Mouse (Mus musculus) MEL (cell line): ENCODE data around the gene Ust. TPM values are rescaled to one million over a fixed set of nuclear protein-coding genes. Genes with fewer than 3 reads are reported as not detected.

Experiments
- DNase-seq: peaks from one replicate; pipeline ENCODE4 v3.0.0; 2011; ENCODE audit warnings: low read depth, low spot score
- H3K27ac ChIP-seq: 2 replicates; pipeline ENCODE4 v1.5.1; 2012; ENCODE audit warnings: low read depth, mild to moderate bottlenecking, control low read depth, low read length, moderate library complexity; ENCODE audit not compliant: control insufficient read depth
- H3K27me3 ChIP-seq, 2 experiments: fragments of 150-350 bp in 1 of 2; sonication (generic) in 1 of 2; 2 replicates each; pipeline ENCODE4 v1.6.1; 2012; ENCODE audit warnings: low read length in 2 of 2, mild to moderate bottlenecking in 2 of 2, improper control_type of control experiment in 1 of 2, moderate library complexity in 1 of 2; ENCODE audit not compliant: insufficient read depth in 2 of 2, control insufficient read depth in 1 of 2
- H3K36me3 ChIP-seq, 2 experiments: 2 replicates each; pipeline ENCODE4 v1.6.1; 2012 to 2014; ENCODE audit warnings: low read length in 2 of 2, improper control_type of control experiment in 1 of 2, inconsistent platforms in 1 of 2, mild to moderate bottlenecking in 1 of 2; ENCODE audit not compliant: insufficient read depth in 2 of 2, control insufficient read depth in 1 of 2
- H3K4me1 ChIP-seq, 2 experiments: fragments of 150-350 bp in 1 of 2; sonication (generic) in 1 of 2; 2 replicates each; pipeline ENCODE4 v1.6.1; 2012; ENCODE audit warnings: low read length in 2 of 2, improper control_type of control experiment in 1 of 2, mild to moderate bottlenecking in 1 of 2; ENCODE audit not compliant: insufficient read depth in 2 of 2, control insufficient read depth in 1 of 2
- H3K4me3 ChIP-seq, 2 experiments: fragments of 150-350 bp in 1 of 2; sonication (generic) in 1 of 2; 2 replicates each; pipeline ENCODE4 v1.5.1; 2012; ENCODE audit warnings: low read depth in 2 of 2, low read length in 2 of 2, mild to moderate bottlenecking in 2 of 2, moderate library complexity in 2 of 2, control low read depth in 1 of 2, improper control_type of control experiment in 1 of 2; ENCODE audit not compliant: control insufficient read depth in 1 of 2, insufficient read depth in 1 of 2
- H3K79me2 ChIP-seq: 2 replicates; pipeline ENCODE4 v1.6.1; 2012; ENCODE audit warnings: mild to moderate bottlenecking, low read length, moderate library complexity; ENCODE audit not compliant: control insufficient read depth, poor library complexity, insufficient read depth
- H3K9ac ChIP-seq: 2 replicates; pipeline ENCODE4 v1.6.1; 2012; ENCODE audit warnings: low read depth, mild to moderate bottlenecking, control low read depth, low read length, moderate library complexity; ENCODE audit not compliant: control insufficient read depth, poor library complexity, severe bottlenecking
- H3K9me3 ChIP-seq: fragments of 150-350 bp; sonication (generic); replicated peaks from 2 replicates; pipeline ENCODE4 v1.6.1; 2012; ENCODE audit warnings: mild to moderate bottlenecking, low read length, improper control_type of control experiment, moderate library complexity; ENCODE audit not compliant: insufficient read depth
- BHLHE40 ChIP-seq: IDR thresholded peaks from 2 replicates; pipeline ENCODE4 v1.6.1; 2012; ENCODE audit warnings: low read depth, mild to moderate bottlenecking, inconsistent platforms, low read length, improper control_type of control experiment, borderline replicate concordance
- CHD1 ChIP-seq: IDR thresholded peaks from 2 replicates; pipeline ENCODE4 v1.6.1; 2012; ENCODE audit warnings: low read depth, mild to moderate bottlenecking, inconsistent platforms, low read length, improper control_type of control experiment
- CHD2 ChIP-seq: IDR thresholded peaks from 2 replicates; pipeline ENCODE4 v1.6.1; 2011; ENCODE audit warnings: low read length, improper control_type of control experiment
- E2F4 ChIP-seq: IDR thresholded peaks from 2 replicates; pipeline ENCODE4 v1.6.1; 2011; ENCODE audit warnings: low read depth, low read length, improper control_type of control experiment, borderline replicate concordance
- ELF1 ChIP-seq: IDR thresholded peaks from 2 replicates; pipeline ENCODE4 v1.6.1; 2014; ENCODE audit warnings: low read depth, mild to moderate bottlenecking, inconsistent platforms, low read length, improper control_type of control experiment, moderate library complexity
- EP300 ChIP-seq, 2 experiments: IDR thresholded peaks; 2 replicates each; pipeline ENCODE4 v1.6.1; 2011; ENCODE audit warnings: improper control_type of control experiment in 2 of 2, low read length in 2 of 2, low read depth in 1 of 2, mild to moderate bottlenecking in 1 of 2
- ETS1 ChIP-seq: IDR thresholded peaks from 2 replicates; pipeline ENCODE4 v1.6.1; 2012; ENCODE audit warnings: low read depth, mild to moderate bottlenecking, inconsistent platforms, low read length, improper control_type of control experiment, moderate library complexity
- HCFC1 ChIP-seq: IDR thresholded peaks from 2 replicates; pipeline ENCODE4 v1.6.1; 2012; ENCODE audit warnings: low read depth, mild to moderate bottlenecking, inconsistent platforms, low read length, improper control_type of control experiment, moderate library complexity
- JUND ChIP-seq: IDR thresholded peaks from 2 replicates; pipeline ENCODE4 v1.6.1; 2011; ENCODE audit warnings: low read depth, mild to moderate bottlenecking, improper control_type of control experiment, low read length
- KAT2A ChIP-seq: conservative IDR thresholded peaks from 2 replicates; pipeline ENCODE4 v1.6.1; 2012; ENCODE audit warnings: low read depth, low read length, improper control_type of control experiment, inconsistent platforms
- MAFK ChIP-seq: IDR thresholded peaks from 2 replicates; pipeline ENCODE4 v1.6.1; 2011; ENCODE audit warnings: low read depth, mild to moderate bottlenecking, low read length, improper control_type of control experiment, borderline replicate concordance
- MAX ChIP-seq: IDR thresholded peaks from 2 replicates; pipeline ENCODE4 v1.6.1; 2011; ENCODE audit warnings: low read length, improper control_type of control experiment
- MEF2A ChIP-seq: IDR thresholded peaks from 2 replicates; pipeline ENCODE4 v1.6.1; 2014; ENCODE audit warnings: low read depth, mild to moderate bottlenecking, inconsistent platforms, low read length, improper control_type of control experiment; ENCODE audit not compliant: poor library complexity, insufficient replicate concordance, severe bottlenecking; ENCODE audit errors: extremely low read depth
- MXI1 ChIP-seq: IDR thresholded peaks from 2 replicates; pipeline ENCODE4 v1.6.1; 2011; ENCODE audit warnings: mild to moderate bottlenecking, low read depth, low read length, improper control_type of control experiment
- MYC ChIP-seq: IDR thresholded peaks from 2 replicates; pipeline ENCODE4 v1.6.1; 2011; ENCODE audit warnings: low read depth, mild to moderate bottlenecking, low read length, improper control_type of control experiment, moderate library complexity
- NELFE ChIP-seq: IDR thresholded peaks from 2 replicates; pipeline ENCODE4 v1.6.1; 2011; ENCODE audit warnings: low read depth, low read length, improper control_type of control experiment
- POLR2A ChIP-seq, 2 experiments: IDR thresholded peaks; 2 replicates each; pipeline ENCODE4 v1.6.1; 2011 to 2012; ENCODE audit warnings: low read length in 2 of 2, mild to moderate bottlenecking in 2 of 2, control low read depth in 1 of 2, improper control_type of control experiment in 1 of 2, low read depth in 1 of 2, moderate library complexity in 1 of 2; ENCODE audit not compliant: control insufficient read depth in 1 of 2, insufficient read depth in 1 of 2, poor library complexity in 1 of 2
- POLR2AphosphoS5 ChIP-seq: IDR thresholded peaks from 2 replicates; pipeline ENCODE4 v1.6.1; 2012; ENCODE audit warnings: low read depth, borderline replicate concordance, mild to moderate bottlenecking, inconsistent platforms, low read length, moderate library complexity, mixed read lengths
- RAD21 ChIP-seq: IDR thresholded peaks from 2 replicates; pipeline ENCODE4 v1.6.1; 2011; ENCODE audit warnings: mild to moderate bottlenecking, low read depth, low read length, improper control_type of control experiment
- SIN3A ChIP-seq: IDR thresholded peaks from 2 replicates; pipeline ENCODE4 v1.6.1; 2012; ENCODE audit warnings: low read length, improper control_type of control experiment, inconsistent platforms
- TBP ChIP-seq: IDR thresholded peaks from 2 replicates; pipeline ENCODE4 v1.8.0; 2011; ENCODE audit warnings: low read depth, low read length, improper control_type of control experiment
- USF1 ChIP-seq: IDR thresholded peaks from 2 replicates; pipeline ENCODE4 v1.6.1; 2014; ENCODE audit warnings: low read depth, mild to moderate bottlenecking, inconsistent platforms, low read length, improper control_type of control experiment, moderate library complexity
- USF2 ChIP-seq, 2 experiments: IDR thresholded peaks; 2 replicates each; pipeline ENCODE4 v1.6.1; 2011 to 2012; ENCODE audit warnings: improper control_type of control experiment in 2 of 2, low read length in 2 of 2, borderline replicate concordance in 1 of 2, inconsistent platforms in 1 of 2, low read depth in 1 of 2, mild to moderate bottlenecking in 1 of 2; ENCODE audit not compliant: insufficient read depth in 1 of 2
- ZMIZ1 ChIP-seq: IDR thresholded peaks from 2 replicates; pipeline ENCODE4 v1.6.1; 2012; ENCODE audit warnings: low read depth, mild to moderate bottlenecking, inconsistent platforms, low read length, improper control_type of control experiment, moderate library complexity
- polyA plus RNA-seq, 2 experiments: library from polyadenylated mRNA; stranded (reverse) in 1 of 2; unstranded in 1 of 2; fragments of >175 nt in 1 of 2; fragments of >200 nt in 1 of 2; gene quantifications; 2 replicates each; pipeline versions ENCODE4 v1.2.1 to v1.2.4; 2012; ENCODE audit warnings: low replicate concordance in 2 of 2, low read depth in 1 of 2; ENCODE audit not compliant: insufficient read length in 2 of 2, insufficient read depth in 1 of 2, missing spikeins in 1 of 2
- total RNA-seq: library from RNA; depleted of rRNA; stranded (reverse); fragments of 300-350 nt; gene quantifications from 2 replicates; pipeline ENCODE4 v1.2.3, GENCODE M21; 2012

Gene Ust
- total and polyA plus RNA-seq, 3 experiments = not detected

DNA sequence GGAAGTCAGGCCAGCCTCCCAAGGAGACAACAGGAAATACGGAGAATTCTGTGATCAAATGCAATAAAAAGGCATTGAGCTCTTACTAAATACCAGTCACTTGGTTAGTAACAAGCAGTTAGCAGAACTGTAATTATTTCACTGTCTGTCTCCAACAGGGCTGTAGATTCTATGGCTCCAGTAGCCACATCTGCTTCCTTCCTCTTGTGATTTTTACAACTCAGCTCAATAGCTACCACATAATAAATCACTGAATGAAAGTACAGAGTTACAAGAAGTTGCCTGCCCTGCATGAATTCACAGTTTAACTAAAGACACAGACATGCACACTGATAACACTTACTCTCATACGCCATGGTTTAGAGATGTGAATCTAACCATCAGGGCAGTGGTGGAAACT lies 176.1 kb downstream of the Ust start:
- Histone ChIP-seq H3K9me3 (no peaks in the 10 kb centered on the region), H3K27ac (no peak overlapping the region), H3K36me3 (no peaks in the 10 kb centered on the region), H3K4me3 (no peak overlapping the region), H3K4me1 (no peaks in the 10 kb centered on the region), H3K79me2 (no peaks in the 10 kb centered on the region), H3K27me3 (no peaks in the 10 kb centered on the region), H3K9ac (no peak overlapping the region)
- TF ChIP-seq ZMIZ1 (no peak), CHD1 (no peak), POLR2AphosphoS5 (no peak), USF2 (IDR thresholded peaks at IDR 0.05; ENCODE audit: borderline replicate concordance in 1 of 2, insufficient read depth in 1 of 2, low read depth in 1 of 2, low read length in 2 of 2) (no peak), JUND (no peak), MEF2A (no peak), MAX (no peak), EP300 (IDR thresholded peaks at IDR 0.05; ENCODE audit: low read depth in 1 of 2, low read length in 2 of 2) (no peak), CHD2 (no peak)
- no peak for DNase-seq

DNA sequence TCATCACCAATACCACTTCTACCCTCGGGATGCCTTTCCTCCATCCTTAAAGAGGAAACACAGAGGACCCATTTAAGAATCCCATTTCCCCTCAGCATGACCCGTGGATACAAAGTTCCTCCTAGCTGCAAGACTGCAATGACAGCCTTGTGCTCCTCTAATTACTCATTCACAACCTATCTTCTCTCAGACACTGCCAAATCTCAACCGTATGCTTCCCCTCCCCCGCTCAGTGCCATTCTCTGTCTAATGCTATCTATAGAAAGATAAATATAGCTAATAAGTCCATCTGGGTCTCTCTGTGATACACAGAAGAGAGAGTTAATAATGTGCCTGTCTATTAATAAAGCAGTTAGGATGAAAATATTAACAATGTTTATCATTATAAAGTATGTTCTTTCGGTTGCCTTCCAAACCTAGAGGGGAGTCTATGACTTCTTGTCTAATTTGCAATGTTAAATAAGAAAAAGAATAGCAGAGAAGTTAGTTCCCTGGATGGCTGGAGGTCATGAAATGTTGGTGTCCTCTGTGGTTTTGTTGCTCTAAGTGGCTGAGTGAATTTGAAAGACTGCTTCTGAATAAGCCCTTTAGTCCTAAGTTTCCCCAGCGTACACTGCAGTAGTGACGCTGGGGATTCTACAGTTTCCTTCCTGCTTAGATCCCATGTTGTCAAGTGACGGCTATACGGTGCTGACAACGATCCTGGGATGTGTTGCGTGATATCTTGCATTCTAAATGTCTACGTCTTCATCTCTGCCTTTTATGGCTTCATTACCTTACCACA lies 178.8 kb downstream of the Ust start:
- no peaks in the 10 kb centered on the region for H3K27me3 ChIP-seq
- no peak overlapping the region for H3K9ac ChIP-seq
- no peaks in the 10 kb centered on the region for H3K79me2 ChIP-seq
- TF ChIP-seq E2F4 (no peak), USF1 (no peak), MXI1 (no peak)
- H3K4me1 ChIP-seq = no peaks in the 10 kb centered on the region
- no peak overlapping the region for H3K27ac ChIP-seq
- no peaks in the 10 kb centered on the region for H3K9me3 ChIP-seq
- no peak for DNase-seq
- H3K4me3 ChIP-seq = no peak overlapping the region
- no peaks in the 10 kb centered on the region for H3K36me3 ChIP-seq

DNA sequence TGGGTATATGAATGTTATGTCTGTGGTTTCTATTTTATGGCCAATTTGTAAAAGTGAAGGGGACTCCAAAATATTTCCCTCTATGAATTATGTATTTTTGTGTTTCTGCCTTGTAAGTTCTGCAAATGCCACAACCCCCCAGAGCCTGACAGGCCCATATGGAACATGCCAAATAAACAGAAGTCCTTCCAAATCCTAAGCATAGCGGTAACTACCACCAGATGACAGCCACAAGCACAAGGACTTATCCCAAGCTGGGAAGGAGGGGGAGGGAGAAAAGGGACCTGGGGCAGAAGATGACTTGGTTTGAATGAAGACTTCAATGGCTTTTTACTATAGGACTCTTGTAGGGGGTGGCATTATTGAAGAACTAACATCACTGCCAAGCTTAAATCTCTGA lies 182.0 kb downstream of the Ust start:
- no peak overlapping the region for H3K9ac ChIP-seq
- no peak overlapping the region for H3K4me3 ChIP-seq
- H3K79me2 ChIP-seq = no peaks in the 10 kb centered on the region
- no peaks in the 10 kb centered on the region for H3K4me1 ChIP-seq
- H3K9me3 ChIP-seq = no peaks in the 10 kb centered on the region
- no peaks in the 10 kb centered on the region for H3K36me3 ChIP-seq
- no peak for DNase-seq
- no peaks in the 10 kb centered on the region for H3K27me3 ChIP-seq
- H3K27ac ChIP-seq = no peak overlapping the region
- TF ChIP-seq HCFC1 = no peak
- TF ChIP-seq MYC = no peak
- TF ChIP-seq BHLHE40 = no peak
- TF ChIP-seq USF2 (IDR thresholded peaks at IDR 0.05; ENCODE audit: borderline replicate concordance in 1 of 2, insufficient read depth in 1 of 2, low read depth in 1 of 2, low read length in 2 of 2) = no peak
- TF ChIP-seq SIN3A = no peak
- no peak for TF ChIP-seq POLR2AphosphoS5
- no peak for TF ChIP-seq E2F4
- no peak for TF ChIP-seq ELF1
- no peak for TF ChIP-seq CHD1
- no peak for TF ChIP-seq USF1
- no peak for TF ChIP-seq NELFE
- TF ChIP-seq ZMIZ1 = no peak
- no peak for TF ChIP-seq MEF2A
- no peak for TF ChIP-seq TBP
- no peak for TF ChIP-seq KAT2A
- no peak for TF ChIP-seq ETS1
- no peak for TF ChIP-seq POLR2A (IDR thresholded peaks at IDR 0.05; ENCODE audit: control insufficient read depth in 1 of 2, insufficient read depth in 1 of 2, low read depth in 1 of 2, low read length in 2 of 2, poor library complexity in 1 of 2)
- no peak for TF ChIP-seq RAD21
- no peak for TF ChIP-seq MAFK
